Mouse (Mus musculus) retina, postnatal 7 days (tissue): ENCODE measurements at regions not wholly inside any gene's neighbourhood (a gene's known extent, or its start where the extent isn't known, plus 50 kb on each side); places are given as distances from the start of the nearest gene placed in this dataset.

ENCODE experiments used
- DNase-seq: peaks from one replicate; pipeline ENCODE4 v3.0.0-alpha.2; 2012; ENCODE audit warnings: low read depth, low spot score

DNA sequence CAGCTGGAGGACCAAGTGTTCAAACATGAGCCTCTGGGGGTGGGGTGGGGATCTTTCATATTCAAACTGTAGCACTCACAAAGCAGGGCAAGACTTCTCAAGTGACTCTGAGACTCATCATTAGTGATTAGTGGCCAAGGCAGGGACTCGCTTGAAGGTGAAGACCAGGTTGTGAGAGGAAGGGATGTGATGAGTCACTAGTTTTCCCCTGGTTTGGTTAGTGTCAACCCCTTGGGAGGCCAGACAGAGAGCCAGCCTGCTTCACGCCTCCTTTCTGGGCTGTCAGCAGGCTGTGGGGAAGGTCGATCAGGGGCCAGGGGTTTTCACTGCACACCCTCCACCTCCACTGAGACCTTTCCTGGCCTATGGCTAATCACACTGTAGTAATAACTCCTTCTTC, 65.2 kb downstream of the Slc30a10 start:
- DNase-seq: no peak

- no peak for DNase-seq
These were observed 69.4 kb downstream of the Slc30a10 start for GRCm38 (mm10) chr1:185524020-185524419.

DNA sequence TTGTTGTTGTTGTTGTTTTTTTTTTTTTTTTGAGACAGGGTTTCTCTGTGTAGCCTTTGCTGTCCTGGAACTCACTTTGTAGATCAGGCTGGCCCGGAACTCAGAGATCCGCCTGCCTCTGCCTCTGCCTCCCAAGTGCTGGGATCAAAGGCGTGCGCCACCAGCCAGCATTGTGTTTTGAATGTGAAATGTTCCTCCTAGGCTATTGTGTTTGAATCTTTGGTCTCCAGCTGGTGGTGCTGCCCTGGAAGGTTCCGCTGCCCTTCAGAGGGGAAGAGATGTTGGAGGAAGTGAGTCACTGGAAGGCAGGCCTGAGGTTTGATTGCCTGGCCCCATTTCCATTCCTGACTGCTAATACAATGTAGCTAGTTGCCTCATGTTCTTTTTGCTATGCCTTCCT, 78.8 kb downstream of the Slc30a10 start:
- no peak for DNase-seq

GRCm38 (mm10) chr1:185534129-185534528, 79.5 kb downstream of the Slc30a10 start:
- DNase-seq: no peak

- DNase-seq: no peak
These were observed 80.7 kb downstream of the Slc30a10 start for GRCm38 (mm10) chr1:185535321-185535720.

DNA sequence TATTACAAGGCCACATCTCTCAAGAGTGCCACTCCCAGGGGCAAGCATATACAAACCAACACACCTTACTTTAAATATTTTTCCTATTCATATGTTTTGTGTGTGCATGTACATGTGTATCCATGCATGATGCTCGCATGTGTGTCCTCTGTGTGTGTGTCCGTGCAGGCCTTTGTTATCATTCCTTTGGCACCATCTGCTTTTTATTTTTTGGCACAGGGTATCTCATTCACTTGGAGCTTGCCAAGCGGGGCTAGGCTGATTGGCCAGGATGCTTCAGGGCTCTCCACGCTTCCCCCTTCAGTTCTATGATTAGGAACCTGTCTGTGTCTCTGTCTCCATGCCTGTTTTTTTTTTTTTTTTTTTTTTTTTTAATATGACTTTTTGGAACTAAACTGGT, 82.6 kb downstream of the Slc30a10 start:
- DNase-seq: no peak

DNA sequence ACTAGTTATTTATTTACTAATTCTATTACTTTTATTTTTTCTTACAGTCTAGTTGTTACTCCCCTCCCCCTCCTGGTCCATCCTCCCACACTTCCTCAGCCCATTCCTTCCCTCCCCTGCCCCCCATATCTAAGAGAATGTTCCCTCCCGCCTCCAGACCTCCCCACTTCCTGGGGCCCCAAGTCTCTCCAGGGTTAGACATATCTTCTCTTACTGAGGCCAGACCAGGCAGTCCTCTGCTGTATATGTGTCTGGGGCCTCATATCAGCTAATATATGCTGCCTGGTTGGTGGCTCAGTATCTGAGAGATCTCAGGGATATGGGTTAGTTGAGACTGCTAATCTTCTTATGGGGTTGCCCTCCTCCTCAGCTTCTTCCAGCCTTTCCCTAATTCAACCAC, 84.8 kb downstream of the Slc30a10 start:
- DNase-seq: no peak

- peak; percentile 32 for DNase-seq
These were observed 91.7 kb downstream of the Slc30a10 start for GRCm38 (mm10) chr1:185546346-185546745.

- DNase-seq: no peak
These were observed 118.3 kb downstream of the Slc30a10 start for GRCm38 (mm10) chr1:185572761-185573530.

- no peak for DNase-seq
These were observed 120.3 kb downstream of the Slc30a10 start for GRCm38 (mm10) chr1:185574978-185575377.

DNA sequence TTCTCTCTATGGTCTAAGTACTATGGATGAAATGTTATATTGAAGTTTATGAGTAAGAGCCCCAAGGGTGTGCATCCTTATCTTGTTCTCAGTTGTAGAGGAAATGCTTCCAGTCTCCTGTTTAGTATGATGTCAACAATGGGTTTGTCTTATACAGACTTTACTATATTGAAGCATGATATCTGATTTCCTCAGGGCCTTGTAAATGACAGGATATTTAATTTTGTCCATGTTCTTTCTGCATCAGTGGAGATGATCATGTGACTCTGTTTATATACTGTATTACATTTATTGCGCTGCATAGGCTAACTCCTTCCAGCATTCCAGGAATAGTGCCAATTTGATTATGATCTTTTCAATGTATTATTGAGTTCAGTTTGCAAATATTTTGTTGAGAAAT, 125.2 kb downstream of the Slc30a10 start:
- no peak for DNase-seq

DNA sequence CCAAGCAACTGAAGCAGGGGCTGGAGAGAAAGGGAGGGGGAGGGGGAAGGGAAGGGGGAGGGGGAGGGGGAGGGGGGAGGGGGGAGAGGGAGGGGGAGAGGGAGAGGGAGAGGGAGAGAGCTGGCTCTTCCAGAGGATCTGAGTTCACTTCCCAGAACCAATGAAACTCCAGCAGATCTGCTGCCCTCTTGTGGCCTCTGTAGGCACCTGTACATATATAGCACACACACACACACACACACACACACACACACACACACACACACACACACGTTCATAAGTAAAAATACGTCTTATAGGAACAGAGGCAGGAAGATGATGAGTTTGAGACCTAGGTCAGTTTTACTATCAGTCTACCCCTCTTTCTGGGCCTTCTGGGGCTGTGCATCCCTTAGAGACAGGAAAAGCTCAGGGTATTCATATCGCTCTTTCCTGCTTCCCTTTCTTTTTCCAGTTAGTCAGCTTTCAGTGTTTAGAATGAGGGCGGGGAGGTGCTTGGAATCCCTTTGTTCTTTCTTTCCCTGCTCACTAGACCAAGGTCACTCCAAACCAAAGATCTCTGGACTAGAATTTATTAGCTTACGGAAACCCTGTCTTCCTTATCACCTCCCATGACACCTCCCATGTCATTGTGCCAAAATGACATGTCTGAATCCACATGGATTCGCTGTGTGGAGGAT, 130.7 kb downstream of the Slc30a10 start:
- DNase-seq: no peak

DNA sequence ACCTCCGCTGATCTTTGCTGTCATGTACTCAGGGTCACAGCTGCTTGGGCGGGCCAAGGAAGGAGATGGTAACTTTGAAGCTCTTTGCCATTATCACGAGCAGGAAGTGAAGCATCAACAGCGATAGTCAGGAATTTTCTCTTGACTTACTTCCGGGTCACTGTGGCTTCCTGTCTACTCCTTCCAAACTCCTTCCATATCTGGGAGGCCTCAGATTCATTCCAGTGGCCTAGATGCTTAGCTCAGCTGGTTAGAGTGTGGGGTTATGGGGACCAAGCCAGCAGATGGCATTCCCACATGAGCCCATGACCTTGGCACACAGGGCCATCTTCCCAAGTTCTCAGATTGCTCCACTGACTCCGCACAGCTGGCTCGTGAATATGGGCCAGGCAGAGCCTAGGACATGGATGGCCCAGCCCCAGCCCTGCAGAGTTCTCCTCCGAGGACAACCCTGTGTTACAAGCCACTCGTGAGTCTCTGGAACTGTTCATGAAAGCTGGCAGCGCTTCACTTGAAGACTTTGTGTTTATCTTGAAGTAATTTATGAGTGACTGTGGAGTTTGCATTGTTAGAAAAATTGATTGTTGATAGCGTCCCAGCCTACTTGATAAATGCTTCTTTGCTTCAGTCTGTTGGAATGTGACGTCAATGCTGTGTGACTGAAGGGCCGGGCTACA, 133.2 kb downstream of the Slc30a10 start:
- no peak for DNase-seq

DNA sequence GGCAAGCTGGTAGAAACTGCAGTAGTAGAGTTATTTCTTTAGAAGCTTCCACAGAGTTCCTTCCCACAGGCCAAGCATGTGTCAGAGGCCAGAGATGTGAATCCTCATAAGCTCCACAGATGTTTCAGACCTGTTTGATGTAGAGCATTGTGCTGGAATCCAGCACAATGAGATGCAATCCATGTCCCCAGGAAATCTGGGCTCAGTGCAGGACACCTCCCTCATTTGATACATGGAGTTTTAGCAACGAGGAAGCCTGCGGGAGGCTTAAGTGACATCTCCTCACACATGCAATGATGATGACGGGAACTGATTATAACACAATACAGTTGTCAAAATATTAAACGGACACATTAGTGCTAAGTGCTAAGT, 133.7 kb downstream of the Slc30a10 start:
- no peak for DNase-seq

DNA sequence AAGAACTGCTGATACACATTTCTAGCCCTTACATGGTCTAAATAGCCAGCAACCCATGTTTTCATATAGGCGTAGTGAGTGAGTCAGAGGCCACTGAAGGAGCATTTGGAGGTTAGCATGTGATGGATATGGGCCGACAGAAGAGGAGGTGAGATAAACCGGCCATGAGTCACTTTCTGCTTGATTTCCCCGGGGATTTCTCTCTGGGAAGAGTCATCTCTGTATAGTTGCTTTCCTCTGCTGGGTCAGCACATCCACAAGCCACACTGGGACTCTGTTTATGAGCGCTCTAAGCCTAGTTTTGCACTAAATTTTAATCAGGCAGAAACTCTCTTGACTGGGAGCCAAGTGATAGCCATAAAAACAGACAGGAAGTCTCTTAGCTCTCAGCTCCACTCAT, 142.2 kb downstream of the Slc30a10 start:
- no peak for DNase-seq

DNA sequence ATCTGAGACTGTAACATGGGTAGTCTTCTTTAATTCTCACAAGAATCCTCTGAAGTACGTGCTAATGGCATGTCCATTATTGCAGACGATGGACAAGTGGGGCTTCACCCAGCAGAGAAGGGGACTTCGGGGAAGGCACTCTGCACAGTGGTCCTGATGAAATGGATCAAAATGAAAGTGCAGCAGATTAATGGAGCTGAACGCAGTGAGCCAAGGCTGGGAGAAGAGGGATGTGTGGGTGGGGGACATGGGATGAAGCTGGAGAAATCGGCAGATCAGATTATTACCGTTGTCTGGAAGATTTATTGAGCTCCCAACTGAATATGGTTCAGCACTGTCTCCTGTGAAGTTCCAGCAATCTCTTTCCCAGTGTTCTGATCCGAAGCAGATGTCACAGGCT, 143.9 kb downstream of the Slc30a10 start:
- no peak for DNase-seq

GRCm38 (mm10) chr1:185601166-185601565, 146.5 kb downstream of the Slc30a10 start:
- DNase-seq: no peak

DNA sequence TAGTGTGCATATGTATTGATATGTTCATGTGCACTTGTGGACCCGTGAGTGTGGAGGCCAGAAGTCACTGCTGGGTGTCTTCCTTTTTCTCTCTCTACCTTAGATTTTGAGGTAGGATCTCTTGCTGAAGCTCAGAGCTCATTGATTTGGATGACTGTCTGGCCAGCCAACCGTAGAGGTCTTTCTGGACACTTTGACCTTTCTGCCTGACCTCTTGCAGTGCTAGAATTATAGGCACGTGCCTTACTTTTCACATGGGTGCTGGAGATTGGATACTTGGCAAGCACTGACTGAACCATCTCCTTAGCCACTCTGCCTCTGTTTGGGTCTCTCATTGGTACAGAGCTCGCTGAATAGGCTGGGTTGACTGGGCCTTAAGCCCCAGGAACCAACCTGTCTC, 151.3 kb downstream of the Slc30a10 start:
- DNase-seq: no peak

- no peak for DNase-seq
These were observed 153.0 kb downstream of the Slc30a10 start for GRCm38 (mm10) chr1:185607611-185608010.

- DNase-seq: no peak
These were observed 153.8 kb downstream of the Slc30a10 start for GRCm38 (mm10) chr1:185608440-185608839.

DNA sequence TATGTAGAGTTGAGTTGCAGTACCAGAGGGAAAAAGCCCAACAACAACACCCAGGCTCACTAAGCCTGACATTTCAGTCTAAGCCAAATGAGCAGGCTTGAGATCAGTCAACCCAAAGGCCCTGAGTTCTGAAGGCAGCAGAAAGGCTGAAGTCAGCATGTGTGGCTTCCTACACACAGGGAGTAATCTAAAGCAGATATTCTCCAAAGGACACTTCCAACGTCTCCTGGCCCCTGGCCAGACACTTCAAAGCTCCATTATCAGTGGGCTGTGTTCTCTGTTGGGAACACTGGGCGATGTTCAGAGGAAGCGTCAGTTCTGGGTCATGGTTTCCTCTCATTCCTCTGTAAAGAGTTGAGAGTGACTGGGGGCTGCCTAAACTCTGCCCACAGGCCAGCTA, 155.9 kb downstream of the Slc30a10 start:
- no peak for DNase-seq

- DNase-seq: no peak
These were observed 161.3 kb downstream of the Slc30a10 start for GRCm38 (mm10) chr1:185615819-185616429.
